Mouse (Mus musculus): ENCODE measurements around the gene Cfap45.

DNA sequence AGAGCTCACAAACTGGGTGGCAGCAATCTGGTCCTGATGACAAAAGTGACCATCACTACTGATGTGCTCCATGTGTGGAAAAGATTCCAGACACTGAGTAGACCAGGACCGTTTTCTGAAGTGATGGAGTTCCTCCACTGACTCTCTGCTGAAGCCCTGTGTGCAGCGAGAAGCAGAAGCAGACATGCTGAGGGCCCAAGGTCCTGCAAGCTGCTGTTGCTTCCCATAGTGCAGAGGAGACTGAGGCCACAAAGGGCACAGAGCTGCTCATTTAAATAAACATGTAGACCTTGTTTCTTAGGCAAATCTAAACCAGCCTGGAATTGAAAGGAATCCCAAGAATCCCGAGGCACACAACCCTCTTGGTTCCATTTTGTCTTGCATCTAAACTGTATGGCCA is 72.7 kb downstream of the Cfap45 start:
- TF ChIP-seq EP300 (optimal IDR thresholded peaks at IDR 0.05) (no peak), CTCF (IDR thresholded peaks at IDR 0.05; ENCODE audit: low read depth) (no peak)

All from stomach, postnatal 0 days (tissue).